Mouse (Mus musculus) cerebellum, postnatal 4 days (tissue): ENCODE measurements at regions not wholly inside any gene's neighbourhood (a gene's known extent, or its start where the extent isn't known, plus 50 kb on each side); places are given as distances from the start of the nearest gene placed in this dataset.

ENCODE experiments used
- DNase-seq, 2 experiments: peaks; one replicate each; pipeline ENCODE4 v3.0.0; 2022; ENCODE audit warnings: low spot score in 2 of 2, mixed read lengths in 1 of 2

- no peak for DNase-seq
Observed at GRCm38 (mm10) chr5:51841763-51842162, 274.2 kb upstream of the Ppargc1a start.

- DNase-seq: no peak
Observed at GRCm38 (mm10) chr5:51840638-51841329, 273.3 kb upstream of the Ppargc1a start.

DNA sequence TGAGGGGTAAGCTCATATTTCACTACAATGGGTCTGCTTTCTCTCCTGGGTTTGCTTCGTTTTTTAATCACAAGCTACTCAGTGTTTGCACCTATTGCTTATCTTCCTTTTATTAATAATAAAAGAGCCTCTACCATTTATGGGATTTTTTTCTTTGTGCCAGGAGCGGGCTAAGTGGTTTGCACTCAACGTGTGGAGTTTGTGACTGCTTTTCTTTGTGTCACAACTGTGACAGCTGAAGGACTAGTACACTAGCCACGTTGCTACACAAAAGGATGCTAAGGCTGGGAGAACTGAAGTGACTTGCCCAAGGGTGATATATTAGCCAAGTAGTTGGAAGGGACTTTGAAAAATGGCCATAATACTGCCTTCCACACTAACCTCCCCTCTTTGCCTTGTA is 271.8 kb upstream of the Ppargc1a start:
- no peak for DNase-seq

DNA sequence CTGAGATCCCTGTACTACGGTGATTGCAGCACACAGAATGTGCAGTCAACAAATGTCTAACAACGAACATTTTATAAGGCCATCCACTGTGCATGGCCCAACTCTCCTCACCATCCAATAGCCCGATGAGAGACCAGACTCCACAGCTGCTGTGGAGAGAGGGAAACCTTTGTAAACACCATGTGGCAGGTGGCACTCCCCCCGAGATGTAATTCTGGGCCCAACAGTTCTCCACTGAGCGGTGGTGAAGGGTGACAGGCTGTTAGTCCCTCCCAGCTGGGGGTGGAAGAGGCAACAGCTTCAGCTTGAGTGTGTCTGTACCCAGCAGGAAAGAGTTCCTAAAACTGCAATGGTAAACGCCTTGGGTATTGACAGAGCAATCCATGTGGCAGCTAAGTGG is 263.0 kb upstream of the Ppargc1a start:
- DNase-seq: no peak

GRCm38 (mm10) chr5:51830015-51830414 is 262.5 kb upstream of the Ppargc1a start:
- DNase-seq: no peak

DNA sequence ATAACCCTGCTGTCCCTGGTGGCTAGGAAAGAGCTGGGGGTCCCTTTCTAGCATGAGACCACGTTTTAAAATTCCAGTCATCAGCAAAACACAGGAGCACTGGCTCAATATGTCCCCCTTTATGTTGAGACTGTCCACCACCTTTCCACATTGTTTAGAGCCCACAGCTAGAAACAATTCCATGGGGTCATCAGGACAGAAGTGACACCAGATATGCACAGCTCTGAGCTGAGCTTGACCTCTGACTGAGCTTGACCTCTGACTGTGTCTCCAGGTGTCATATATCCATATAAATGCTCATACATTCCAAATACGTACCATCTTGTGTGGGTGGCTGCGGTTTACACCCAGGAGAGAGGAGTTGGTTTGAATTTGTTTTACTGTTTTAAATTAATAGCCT is 262.1 kb upstream of the Ppargc1a start:
- no peak for DNase-seq

- no peak for DNase-seq
Observed at GRCm38 (mm10) chr5:51829020-51829419, 261.5 kb upstream of the Ppargc1a start.

DNA sequence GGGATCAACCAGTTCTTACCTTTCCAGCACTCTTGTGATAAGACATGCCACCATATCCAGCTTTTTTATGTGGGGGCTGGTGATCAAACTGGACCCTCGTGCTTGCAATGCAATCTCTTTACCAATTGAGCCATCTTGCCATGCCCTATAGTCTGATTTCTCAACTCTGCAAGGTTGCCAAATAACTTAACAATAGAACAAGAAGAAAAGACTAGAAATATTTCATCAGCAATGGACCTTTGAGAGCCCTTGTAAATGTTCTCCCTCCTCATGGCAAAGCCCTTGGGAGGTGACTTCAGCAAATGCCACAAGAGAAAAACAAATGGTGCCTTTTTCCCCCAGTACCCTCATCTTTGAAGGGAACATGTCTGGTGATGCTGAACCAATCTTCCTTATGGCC is 258.7 kb upstream of the Ppargc1a start:
- no peak for DNase-seq

DNA sequence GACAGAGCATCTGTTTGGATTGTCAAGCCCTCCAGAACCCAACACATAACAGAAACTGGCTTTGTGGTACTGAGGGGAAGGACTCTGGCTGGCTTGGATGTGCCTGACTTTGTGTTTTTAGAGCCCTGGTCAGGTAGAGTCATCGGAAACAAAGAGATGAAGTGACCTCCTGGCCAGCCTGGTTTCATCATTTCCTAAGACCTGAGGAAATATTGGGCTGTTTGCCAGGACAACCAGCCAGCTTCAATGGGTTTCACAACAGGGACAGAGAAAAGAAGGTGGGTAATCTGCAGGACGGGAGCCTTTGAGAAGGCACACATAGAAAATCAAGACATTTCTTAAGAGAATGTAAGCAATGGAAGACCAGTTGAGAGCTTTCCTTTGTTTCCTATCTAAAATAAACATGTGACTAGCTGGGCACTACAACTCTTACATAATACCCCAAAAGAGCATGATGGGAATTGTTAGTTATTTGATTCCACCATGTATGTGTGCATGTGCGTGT is 258.1 kb upstream of the Ppargc1a start:
- no peak for DNase-seq

GRCm38 (mm10) chr5:51824731-51825130 is 257.2 kb upstream of the Ppargc1a start:
- DNase-seq: no peak

DNA sequence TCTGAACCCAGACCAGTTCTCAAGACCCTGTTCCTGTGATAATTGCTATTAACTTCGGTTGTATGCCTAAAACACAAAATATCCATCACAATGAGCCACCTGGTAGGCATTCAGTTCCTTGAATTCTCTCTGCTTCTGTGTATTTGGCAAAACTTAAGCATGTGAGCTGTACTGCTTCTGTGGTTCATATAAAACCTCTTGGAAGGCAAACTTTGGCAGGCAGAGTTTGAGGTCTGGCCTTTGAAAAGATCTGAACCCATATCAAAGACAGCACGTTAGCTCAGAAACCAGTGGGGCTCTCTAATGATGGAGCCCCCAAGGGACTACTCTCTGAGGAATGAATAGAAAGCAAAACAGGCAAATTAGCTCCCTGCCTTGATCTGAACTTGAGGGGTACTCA is 256.1 kb upstream of the Ppargc1a start:
- no peak for DNase-seq

- no peak for DNase-seq
Observed at GRCm38 (mm10) chr5:51816258-51816657, 248.7 kb upstream of the Ppargc1a start.

- no peak for DNase-seq
Observed at GRCm38 (mm10) chr5:51811728-51812127, 244.2 kb upstream of the Ppargc1a start.

- DNase-seq: no peak
Observed at GRCm38 (mm10) chr5:51801486-51801885, 234.0 kb upstream of the Ppargc1a start.

DNA sequence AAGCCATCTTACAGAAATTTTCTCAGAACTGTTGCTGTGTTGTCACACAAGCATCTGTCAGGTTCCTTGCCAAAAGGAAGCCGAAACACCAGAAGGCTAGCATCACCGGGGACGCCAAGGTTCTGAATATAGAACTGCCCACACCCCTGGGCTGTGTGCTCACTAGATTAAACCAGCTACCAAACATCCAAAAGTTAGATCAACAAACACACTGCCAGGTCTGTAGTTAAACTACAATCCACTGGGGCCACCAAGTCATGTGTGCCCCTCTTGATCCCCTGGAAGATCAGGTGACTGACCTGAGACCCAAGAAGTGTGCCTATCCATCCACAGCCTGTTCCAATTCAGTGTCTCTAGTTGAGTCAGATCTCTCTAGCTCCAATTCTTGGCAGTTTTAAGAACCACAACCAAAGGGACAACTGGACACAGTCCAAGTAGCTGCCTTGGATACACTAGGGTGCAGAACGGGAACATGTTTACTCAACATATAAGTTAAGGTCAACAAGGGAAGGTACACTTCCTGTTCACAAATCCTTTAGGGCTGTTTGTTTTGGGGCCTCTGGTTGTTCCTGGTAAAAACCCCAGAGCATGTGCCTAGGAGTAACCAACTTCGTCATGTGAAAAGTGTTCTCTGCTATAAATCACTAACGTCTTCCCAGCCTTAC is 232.0 kb upstream of the Ppargc1a start:
- no peak for DNase-seq

- DNase-seq: no peak
Observed at GRCm38 (mm10) chr5:51794097-51794496, 226.6 kb upstream of the Ppargc1a start.

- DNase-seq: no peak
Observed at GRCm38 (mm10) chr5:51792950-51793349, 225.4 kb upstream of the Ppargc1a start.

- no peak for DNase-seq
Observed at GRCm38 (mm10) chr5:51788768-51789167, 221.2 kb upstream of the Ppargc1a start.

- DNase-seq: no peak
Observed at GRCm38 (mm10) chr5:51783523-51783922, 216.0 kb upstream of the Ppargc1a start.

DNA sequence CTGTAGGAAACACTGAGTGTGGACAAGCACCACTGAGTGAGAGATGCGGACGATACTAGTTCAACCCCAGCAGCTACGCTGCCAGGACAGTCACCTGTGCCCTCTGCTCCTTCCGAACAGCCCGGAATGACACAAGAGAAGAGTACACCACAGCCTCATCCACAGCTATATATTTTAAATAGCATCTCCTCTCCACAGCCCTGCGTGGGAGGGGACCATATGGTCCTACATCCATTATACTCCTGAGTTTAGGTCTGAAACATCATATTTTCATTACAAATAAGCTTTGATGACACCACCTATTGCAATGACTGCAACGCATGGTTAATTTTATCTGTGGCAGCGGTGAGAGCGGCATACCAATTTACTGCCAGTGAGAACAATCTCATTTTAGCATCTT is 215.6 kb upstream of the Ppargc1a start:
- DNase-seq: no peak

GRCm38 (mm10) chr5:51775502-51776145 is 208.1 kb upstream of the Ppargc1a start:
- no peak for DNase-seq

- no peak for DNase-seq
Observed at GRCm38 (mm10) chr5:51771655-51772054, 204.1 kb upstream of the Ppargc1a start.

GRCm38 (mm10) chr5:51766111-51766510 is 198.6 kb upstream of the Ppargc1a start:
- no peak for DNase-seq
